Mouse (Mus musculus): Measurements from ENCODE around the gene Crmp1.

GRCm38 (mm10) chr5:37243169-37243886 lies 1.6 kb downstream of the Crmp1 start:
- TF ChIP-seq EP300 (optimal IDR thresholded peaks at IDR 0.05): no peak
- no peak for TF ChIP-seq CTCF (IDR thresholded peaks at IDR 0.05; ENCODE audit: low read depth)
